Mouse (Mus musculus) liver, embryonic 15.5 days (tissue): ENCODE measurements around the gene Rpl6. TPM values are rescaled to one million over a fixed set of nuclear protein-coding genes. Genes with fewer than 3 reads are reported as not detected.

Experiments used
- ATAC-seq: fragments of 200-750 bp; cut with Nextera tagmentation; 2 replicates; pipeline ENCODE4 v1.8.0; 2017; ENCODE audit warnings: moderate number of reproducible peaks, mild to moderate bottlenecking, moderate library complexity; ENCODE audit not compliant: insufficient read depth
- H3K27ac ChIP-seq: fragments of 300-500 bp; sonication (generic); replicated peaks from 2 replicates; pipeline ENCODE4 v1.5.1; 2015; ENCODE audit warnings: mild to moderate bottlenecking, inconsistent platforms
- H3K27me3 ChIP-seq: fragments of 300-500 bp; sonication (generic); 2 replicates; pipeline ENCODE4 v1.6.1; 2015; ENCODE audit warnings: mild to moderate bottlenecking, inconsistent platforms
- H3K36me3 ChIP-seq: fragments of 300-500 bp; sonication (generic); replicated peaks from 2 replicates; pipeline ENCODE4 v1.6.1; 2015; ENCODE audit warnings: moderate library complexity, mild to moderate bottlenecking, inconsistent platforms
- H3K4me1 ChIP-seq: fragments of 300-500 bp; sonication (generic); replicated peaks from 2 replicates; pipeline ENCODE4 v1.6.1; 2015; ENCODE audit warnings: inconsistent platforms
- H3K4me2 ChIP-seq: fragments of 300-500 bp; sonication (generic); 2 replicates; pipeline ENCODE4 v1.6.1; 2015; ENCODE audit warnings: moderate library complexity, mild to moderate bottlenecking, inconsistent platforms
- H3K4me3 ChIP-seq: fragments of 300-500 bp; sonication (generic); replicated peaks from 2 replicates; pipeline ENCODE4 v1.5.1; 2015; ENCODE audit warnings: mild to moderate bottlenecking, inconsistent platforms
- H3K9ac ChIP-seq: fragments of 300-500 bp; sonication (generic); 2 replicates; pipeline ENCODE4 v1.6.1; 2015; ENCODE audit warnings: moderate library complexity, mild to moderate bottlenecking, inconsistent platforms
- H3K9me3 ChIP-seq: fragments of 300-500 bp; sonication (generic); replicated peaks from 2 replicates; pipeline ENCODE4 v1.6.1; 2016; ENCODE audit warnings: inconsistent platforms
- WGBS: fragments of 180-500 bp; shearing (Covaris S2); methylation state at CpG from one replicate; pipeline ENCODE4 v1.1.7; 2015; ENCODE audit warnings: mixed read lengths; ENCODE audit not compliant: insufficient replicate concordance; 5-methylcytosine and 5-hydroxymethylcytosine counted together
- polyA plus RNA-seq: library from polyadenylated mRNA; unstranded; fragments of >200 nt; fragmentation: Nextera tagmentation; extraction: Ambion mirVana; gene quantifications from 2 replicates; pipeline ENCODE4 v1.2.1, GENCODE M21; 2015

The Rpl6 gene
- polyA plus RNA-seq, 1 experiment from 2014 or later = 338 TPM

DNA sequence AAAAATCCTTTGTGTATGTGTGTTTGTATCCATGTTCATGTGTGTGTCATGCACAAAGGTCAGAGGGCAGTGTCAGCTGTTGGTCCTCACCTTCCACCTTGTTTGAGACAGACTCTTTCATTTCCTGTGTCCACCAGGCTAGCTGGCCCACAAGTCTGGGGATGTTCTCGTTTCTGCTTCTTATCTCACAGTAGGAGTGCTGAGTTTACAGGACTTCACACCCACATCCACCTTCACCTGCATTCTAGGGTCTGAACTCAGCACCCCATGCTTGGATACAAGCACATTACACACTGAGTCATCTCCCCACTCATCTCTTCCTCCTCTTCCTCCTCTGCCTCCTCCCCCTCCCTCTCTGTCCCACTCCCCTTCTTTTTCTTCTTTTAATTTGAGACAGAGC lies 38.0 kb downstream of the Rpl6 start:
- 6% methylated on average over 1 of the region's 1 CpGs for WGBS
- ATAC-seq = peak; percentile 73
- Histone ChIP-seq H3K4me3 (peak overlapping the region; percentile 26), H3K4me2 (peak overlapping the region; percentile 63), H3K27ac (peak overlapping the region; percentile 98), H3K36me3 (peaks cover 4% of the 10 kb centered on the region), H3K4me1 (peaks cover 97% of the 10 kb centered on the region), H3K9ac (peak overlapping the region; percentile 49), H3K9me3 (no peaks in the 10 kb centered on the region), H3K27me3 (no peaks in the 10 kb centered on the region)

DNA sequence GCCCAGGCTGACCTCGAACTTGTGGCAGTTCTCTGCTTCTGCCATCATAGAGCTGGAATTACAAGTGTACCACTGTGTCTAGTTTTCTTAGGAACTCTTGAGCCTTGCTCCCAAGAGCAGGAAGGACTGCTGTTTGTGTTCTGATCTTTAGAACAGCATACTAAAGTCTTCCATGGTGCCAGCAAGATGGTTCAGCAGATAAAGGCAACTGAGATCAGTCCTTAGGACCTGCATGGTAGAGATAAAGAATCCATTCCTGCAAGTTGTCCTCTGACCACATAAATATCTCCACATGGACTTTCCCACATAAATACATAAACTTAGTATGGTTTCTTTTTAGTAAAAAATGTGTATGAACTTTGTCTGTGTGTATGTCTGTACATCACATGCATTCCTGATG lies 38.4 kb downstream of the Rpl6 start:
- Histone ChIP-seq H3K27me3 (no peaks in the 10 kb centered on the region), H3K36me3 (peaks cover 9% of the 10 kb centered on the region), H3K9ac (peak overlapping the region; percentile 49), H3K4me1 (peaks cover 97% of the 10 kb centered on the region), H3K4me2 (peak overlapping the region; percentile 63), H3K9me3 (no peaks in the 10 kb centered on the region), H3K27ac (peak overlapping the region; percentile 98), H3K4me3 (peak overlapping the region; percentile 26)
- peak; percentile 79 for ATAC-seq
- WGBS = 22% methylated on average over 1 of the region's 1 CpGs

DNA sequence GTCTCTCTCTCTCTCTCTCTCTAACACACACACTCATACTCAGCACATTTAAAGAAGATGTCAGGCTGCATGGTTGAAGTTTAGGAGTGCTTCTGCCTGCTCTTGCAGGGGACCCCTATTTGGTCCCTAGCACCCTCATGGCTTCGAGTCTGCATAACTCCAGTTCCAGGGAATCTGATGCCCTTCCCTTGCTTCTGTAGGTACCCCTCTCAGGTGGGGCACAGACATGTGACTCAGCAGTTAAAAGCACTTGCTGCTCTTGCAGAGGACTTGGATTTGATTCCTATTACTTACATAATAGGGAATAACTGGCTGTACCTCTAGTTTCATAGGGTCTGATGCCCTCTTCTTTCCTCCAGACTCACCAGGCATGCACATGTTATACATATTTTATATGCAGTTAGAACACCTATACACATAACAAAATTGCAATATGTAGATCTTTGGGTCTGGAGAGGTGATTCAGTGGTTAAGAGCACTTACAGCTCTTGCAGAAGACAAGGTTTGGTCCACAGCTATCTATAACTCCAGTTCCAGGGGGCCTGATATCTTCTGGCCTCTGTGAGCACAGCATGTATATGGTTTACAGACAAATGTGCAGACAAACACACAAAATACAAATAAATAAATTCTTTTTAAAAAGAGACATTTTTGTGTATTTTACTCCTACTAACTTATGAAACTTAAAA lies 39.5 kb downstream of the Rpl6 start:
- Histone ChIP-seq H3K4me3 (peak overlapping the region; percentile 27; the same call in 1 of the 2 replicates), H3K36me3 (peaks cover 13% of the 10 kb centered on the region), H3K9ac (peak overlapping the region; percentile 22), H3K27ac (peak overlapping the region; percentile 98), H3K4me1 (peaks cover 97% of the 10 kb centered on the region), H3K4me2 (peak overlapping the region; percentile 63), H3K27me3 (no peaks in the 10 kb centered on the region), H3K9me3 (no peaks in the 10 kb centered on the region)
- WGBS = 31% methylated on average over 1 of the region's 1 CpGs
- peak; percentile 49 for ATAC-seq

DNA sequence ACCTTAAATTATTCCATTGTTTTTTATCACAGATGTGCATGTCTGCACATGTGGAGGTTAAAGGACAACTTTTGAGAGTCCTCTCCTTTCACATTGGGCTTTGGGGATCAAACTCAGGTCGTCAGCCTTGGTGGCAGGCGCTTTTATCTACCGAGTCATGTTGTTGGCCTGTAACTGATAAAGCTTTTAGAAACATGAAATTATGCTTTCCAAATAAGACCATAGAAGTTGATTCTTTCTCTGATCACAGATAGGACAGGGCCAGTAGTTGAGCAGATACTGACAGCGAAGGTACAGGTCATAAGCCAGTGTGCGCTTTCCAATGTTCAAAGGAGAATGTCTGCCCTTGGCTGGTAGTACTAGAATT lies 40.1 kb downstream of the Rpl6 start:
- peak; percentile 41 for ATAC-seq
- Histone ChIP-seq H3K4me3 (peak overlapping the region; percentile 27; the same call in 1 of the 2 replicates), H3K27ac (peak overlapping the region; percentile 98), H3K4me2 (peak overlapping the region; percentile 63), H3K9me3 (no peaks in the 10 kb centered on the region), H3K36me3 (peaks cover 13% of the 10 kb centered on the region), H3K9ac (peak overlapping the region; percentile 22), H3K27me3 (no peaks in the 10 kb centered on the region), H3K4me1 (peaks cover 97% of the 10 kb centered on the region)
- WGBS = 21% methylated on average over 5 of the region's 5 CpGs

DNA sequence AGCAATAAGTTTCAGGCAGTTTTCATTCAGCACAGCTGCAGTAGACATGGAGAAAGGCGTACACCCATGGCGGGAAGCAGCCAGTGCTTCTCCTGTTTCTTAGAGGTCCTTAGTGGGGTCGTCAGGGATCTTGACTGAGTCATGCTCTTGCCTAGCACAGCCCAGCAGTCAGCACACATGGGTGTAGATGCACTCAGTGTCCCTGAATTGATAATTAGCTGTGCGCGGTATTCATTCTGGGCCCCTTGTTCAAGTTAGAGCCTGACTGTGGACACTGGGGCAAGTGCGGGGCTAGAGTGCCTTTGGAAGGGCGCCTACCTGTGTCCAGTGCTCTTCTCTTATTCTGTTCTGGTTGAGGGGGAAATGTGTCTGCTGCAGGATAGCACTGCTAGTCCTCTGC lies 40.9 kb downstream of the Rpl6 start:
- H3K4me1 ChIP-seq = peaks cover 96% of the 10 kb centered on the region

DNA sequence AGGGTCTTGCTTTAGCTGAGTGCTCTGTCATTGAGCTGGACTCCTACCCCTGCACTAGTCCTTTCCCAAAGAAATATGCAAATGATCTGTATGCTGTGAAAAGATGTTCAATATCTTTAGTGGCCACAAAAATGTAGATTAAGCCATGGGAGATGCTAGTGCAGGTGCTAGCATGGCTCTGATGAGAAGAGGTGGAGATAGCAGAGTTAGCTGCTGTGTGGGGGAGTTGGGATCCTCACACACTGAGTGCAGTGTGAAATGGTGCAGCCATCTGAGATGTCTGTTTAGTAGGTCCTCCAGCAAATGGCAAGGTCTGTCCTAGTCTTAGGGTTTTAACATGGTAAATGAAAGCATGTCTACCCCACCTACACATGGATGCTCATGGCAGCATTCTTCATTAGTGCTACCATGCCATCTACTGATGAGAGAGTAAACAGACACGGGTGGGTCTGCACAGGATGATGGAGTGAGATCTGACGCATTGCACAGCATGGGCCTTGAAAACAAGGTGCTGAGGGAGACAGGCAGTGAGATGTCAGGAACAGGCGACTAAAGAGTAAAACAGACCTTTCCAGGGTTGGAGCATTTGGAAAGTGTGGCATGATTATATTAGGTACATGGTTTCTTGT lies 44.6 kb downstream of the Rpl6 start:
- 56% methylated on average over 3 of the region's 3 CpGs for WGBS
- H3K27ac ChIP-seq = peak overlapping the region; percentile 84
- H3K4me1 ChIP-seq = peaks cover 89% of the 10 kb centered on the region

More for the DNA sequence above, 40.9 kb downstream of the Rpl6 start:
- 0 out of 2 replicates have a peak, but pooled peaks have one; percentile 6 for ATAC-seq
- 40% methylated on average over 7 of the region's 7 CpGs for WGBS
- H3K9me3 ChIP-seq = no peaks in the 10 kb centered on the region
- peaks cover 15% of the 10 kb centered on the region for H3K36me3 ChIP-seq
- peak overlapping the region; percentile 43 for H3K9ac ChIP-seq
- H3K4me2 ChIP-seq = peak overlapping the region; percentile 63
- H3K4me3 ChIP-seq = peak overlapping the region; percentile 27
- H3K27me3 ChIP-seq = no peaks in the 10 kb centered on the region
- H3K27ac ChIP-seq = peak overlapping the region; percentile 98

DNA sequence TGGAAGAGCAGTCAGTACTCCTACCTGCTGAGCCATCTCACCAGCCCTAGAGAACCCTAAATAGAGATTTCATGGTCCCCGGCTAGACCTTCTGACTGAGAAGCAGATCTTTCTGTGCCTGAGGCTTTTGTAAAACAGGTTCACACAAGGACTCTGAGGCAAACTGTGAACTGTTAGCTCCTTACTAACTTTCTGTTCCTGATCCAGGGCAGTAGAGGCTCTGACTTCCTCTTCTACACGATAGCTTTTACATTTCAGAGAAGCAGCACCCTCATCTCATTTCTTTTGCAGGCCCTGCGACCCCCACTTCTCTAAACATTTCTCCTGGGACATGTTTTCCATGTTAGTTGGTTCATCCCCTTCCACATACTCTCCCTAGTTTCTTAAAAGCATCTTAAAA lies 45.4 kb downstream of the Rpl6 start:
- peaks cover 86% of the 10 kb centered on the region for H3K4me1 ChIP-seq
- no peak for ATAC-seq
- H3K27me3 ChIP-seq = no peaks in the 10 kb centered on the region
- peaks cover 53% of the 10 kb centered on the region for H3K36me3 ChIP-seq
- H3K27ac ChIP-seq = peak overlapping the region; percentile 84
- 62% methylated on average over 3 of the region's 3 CpGs for WGBS
- H3K4me3 ChIP-seq = no peak overlapping the region
- H3K9ac ChIP-seq = no peak overlapping the region
- no peaks in the 10 kb centered on the region for H3K9me3 ChIP-seq
- no peak overlapping the region for H3K4me2 ChIP-seq

More for the DNA sequence above, 44.6 kb downstream of the Rpl6 start:
- Histone ChIP-seq H3K36me3 (peaks cover 45% of the 10 kb centered on the region), H3K9ac (peak overlapping the region; percentile 28), H3K4me2 (peak overlapping the region; percentile 23), H3K4me3 (no peak overlapping the region; the same call in 1 of the 2 replicates), H3K9me3 (no peaks in the 10 kb centered on the region), H3K27me3 (no peaks in the 10 kb centered on the region)
- ATAC-seq = peak; percentile 27

DNA sequence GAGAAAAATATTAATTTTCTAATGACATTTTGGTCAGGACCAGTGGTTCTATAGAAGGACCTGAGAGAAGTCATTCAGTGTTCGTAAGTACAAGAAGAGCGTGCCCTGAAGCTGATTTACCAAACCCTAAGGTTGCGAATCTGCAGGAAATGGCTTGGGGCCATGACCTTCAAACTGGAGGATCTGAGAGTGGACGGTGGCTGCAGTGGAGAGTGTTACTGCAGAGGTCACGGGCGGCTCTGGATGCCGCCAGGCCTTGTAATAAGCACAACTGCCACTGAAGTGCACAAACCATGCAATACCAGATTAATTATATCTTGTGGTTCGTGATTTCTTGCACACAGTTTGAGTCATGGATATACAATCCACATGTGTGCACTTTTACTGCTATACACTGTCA lies 47.5 kb downstream of the Rpl6 start:
- H3K36me3 ChIP-seq = peaks cover 72% of the 10 kb centered on the region
- 0 out of 2 replicates have a peak overlapping the region, but pooled peaks have one; percentile 5 for H3K27ac ChIP-seq
- no peak overlapping the region for H3K4me2 ChIP-seq
- WGBS = 74% methylated on average over 8 of the region's 8 CpGs
- peaks cover 79% of the 10 kb centered on the region for H3K4me1 ChIP-seq
- no peaks in the 10 kb centered on the region for H3K27me3 ChIP-seq
- H3K9me3 ChIP-seq = no peaks in the 10 kb centered on the region
- H3K9ac ChIP-seq = no peak overlapping the region
- H3K4me3 ChIP-seq = no peak overlapping the region
- no peak for ATAC-seq

DNA sequence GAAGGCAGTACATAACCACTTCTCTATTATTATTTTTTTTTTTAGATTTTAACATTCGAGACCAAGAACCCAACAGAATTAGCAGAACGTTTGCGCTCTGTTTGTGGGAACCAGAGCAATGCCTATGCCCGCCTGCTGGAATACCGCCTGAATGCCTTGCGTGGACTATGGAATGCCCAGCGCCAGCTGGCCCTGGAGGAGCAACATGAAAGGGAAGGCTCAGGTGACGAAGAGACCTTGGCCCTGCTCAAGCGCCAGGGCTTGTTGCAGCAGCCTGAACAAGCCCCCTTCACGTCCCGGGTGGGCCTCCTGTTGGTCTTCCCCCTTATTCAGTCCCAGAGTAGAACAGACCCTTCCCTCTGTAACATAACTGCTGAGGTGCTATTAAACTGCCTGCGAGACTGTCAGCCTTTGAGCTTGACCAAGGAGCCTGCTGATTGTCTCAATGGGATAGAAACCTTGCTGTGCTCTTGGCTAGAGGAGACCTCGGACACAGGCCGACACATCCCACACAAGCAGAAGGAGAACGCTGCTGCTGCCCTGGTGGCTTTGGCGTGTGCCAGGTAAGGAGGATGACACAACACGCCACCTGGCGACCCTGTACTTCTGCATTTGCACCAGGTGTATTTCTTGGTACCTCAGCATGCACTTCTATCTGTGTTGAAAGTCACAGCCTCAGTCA lies 49.7 kb downstream of the Rpl6 start:
- no peak for ATAC-seq
- Histone ChIP-seq H3K36me3 (peaks cover 81% of the 10 kb centered on the region), H3K27ac (peak overlapping the region; percentile 19; the same call in 1 of the 2 replicates)

DNA sequence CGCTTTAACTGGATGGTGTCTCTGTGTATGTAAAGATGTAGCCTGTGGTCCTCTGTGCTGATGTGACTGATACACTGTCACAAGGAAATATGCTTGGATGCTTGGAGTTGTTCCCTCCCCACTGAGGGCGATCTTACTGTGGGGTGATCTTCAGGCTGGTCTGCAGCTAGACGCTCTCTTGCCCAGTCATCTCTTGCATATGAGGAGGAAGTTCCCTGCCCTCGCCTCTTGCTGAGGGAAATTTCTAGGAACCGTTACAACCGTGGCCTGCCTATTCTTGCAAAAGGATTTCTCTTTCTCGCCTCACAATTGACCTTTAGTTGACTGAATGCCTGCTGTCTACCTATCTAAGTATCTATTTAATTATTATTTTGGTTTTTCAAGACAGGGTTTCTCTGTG lies 50.7 kb downstream of the Rpl6 start:
- Histone ChIP-seq H3K4me2 (no peak overlapping the region), H3K9ac (no peak overlapping the region), H3K4me1 (peaks cover 56% of the 10 kb centered on the region), H3K9me3 (no peaks in the 10 kb centered on the region), H3K4me3 (no peak overlapping the region), H3K27ac (no peak overlapping the region; the same call in 1 of the 2 replicates), H3K36me3 (peaks cover 90% of the 10 kb centered on the region), H3K27me3 (no peaks in the 10 kb centered on the region)
- WGBS = 71% methylated on average over 7 of the region's 7 CpGs
- no peak for ATAC-seq

More for the DNA sequence above, 49.7 kb downstream of the Rpl6 start:
- 88% methylated on average over 18 of the region's 18 CpGs for WGBS
- Histone ChIP-seq H3K27me3 (no peaks in the 10 kb centered on the region), H3K9me3 (no peaks in the 10 kb centered on the region), H3K4me2 (no peak overlapping the region), H3K4me3 (no peak overlapping the region), H3K9ac (no peak overlapping the region), H3K4me1 (peaks cover 62% of the 10 kb centered on the region)
